9 mouse cellular contexts compared by ENCODE assay signal in the genomic region with DNA sequence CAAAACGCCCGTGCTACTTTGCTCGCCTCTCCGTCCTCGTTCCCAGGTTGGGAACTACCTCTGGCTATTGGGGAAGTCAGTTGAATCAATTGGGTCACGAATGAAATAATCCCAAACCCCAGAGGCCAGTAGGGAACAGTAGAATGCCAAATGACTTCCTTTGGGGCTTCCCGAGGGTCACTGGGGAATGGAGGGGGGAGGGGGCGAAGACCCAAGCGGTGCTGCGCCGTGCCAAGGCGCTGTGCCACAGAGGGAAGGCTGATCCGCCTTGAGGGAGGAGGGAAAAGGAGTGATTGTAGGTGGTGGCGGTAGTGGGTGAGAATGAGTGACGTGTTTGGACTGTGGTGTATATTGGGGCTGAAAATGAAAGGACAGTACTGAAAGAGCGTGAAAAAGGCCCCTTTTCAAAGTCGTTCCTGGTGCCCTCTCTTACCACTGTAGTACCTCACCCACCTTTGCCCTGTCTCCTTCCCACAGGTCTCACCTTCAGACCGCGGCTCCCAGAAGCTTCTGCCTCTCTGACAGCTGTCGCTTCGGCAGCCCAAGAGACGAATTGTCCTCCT. TPM values are rescaled to one million over a fixed set of nuclear protein-coding genes. Genes with fewer than 3 reads are reported as not detected.
DNase-seq lines count a peak whose midpoint lies in the region; ATAC-seq and TF ChIP-seq lines count a peak whose summit lies in the region.
"Had no signal": no experiment of that assay in that cellular context is flagged by ENCODE, and none has a peak within 500 bp of the region (broad histone marks: within the 10 kb centered on the region; RNA-seq: fewer than 3 reads in every experiment).

No protein-coding gene starts in this region.

- H3K27me3 ChIP-seq in heart, embryonic 11.5 days (ENCODE audit: control insufficient read depth, insufficient read depth, low read length) = peaks cover 99% of the 10 kb centered on the region
- H3K27me3 ChIP-seq in intestine, postnatal 0 days (replicated peaks; ENCODE audit: control insufficient read depth, insufficient read depth, low read length) = peaks cover 93% of the 10 kb centered on the region
- H3K27me3 ChIP-seq in lung, embryonic 16.5 days (ENCODE audit: control insufficient read depth, insufficient read depth, low read depth, low read length) = peaks cover 75% of the 10 kb centered on the region

- H3K27ac ChIP-seq in heart, embryonic 11.5 days (ENCODE audit: low read depth, low read length) = no peak overlapping the region
- H3K27ac ChIP-seq in intestine, postnatal 0 days (ENCODE audit: low read depth, low read length) = peak overlapping the region; percentile 69
- peak overlapping the region; percentile 28 for H3K27ac ChIP-seq in lung, embryonic 16.5 days (ENCODE audit: low read length)

- TF ChIP-seq CTCF in intestine, postnatal 0 days (IDR thresholded peaks at IDR 0.05; ENCODE audit: low read depth) = no peak

- WGBS in heart, embryonic 11.5 days (ENCODE audit: insufficient replicate concordance) = under 1% methylated on average over 22 of the region's 22 CpGs
- WGBS in intestine, postnatal 0 days = 6% methylated on average over 22 of the region's 22 CpGs
- WGBS in lung, embryonic 16.5 days = 6% methylated on average over 22 of the region's 22 CpGs

- H3K4me3 ChIP-seq in heart, embryonic 11.5 days (ENCODE audit: low read depth, low read length) = peak overlapping the region; percentile 26
- H3K4me3 ChIP-seq in intestine, postnatal 0 days (ENCODE audit: low read depth, low read length) = peak overlapping the region; percentile 52
- peak overlapping the region; percentile 44 for H3K4me3 ChIP-seq in lung, embryonic 16.5 days (ENCODE audit: low read length)

- H3K36me3 ChIP-seq in heart, embryonic 11.5 days (ENCODE audit: control insufficient read depth, insufficient read depth, low read length) = no peaks in the 10 kb centered on the region
- H3K36me3 ChIP-seq in intestine, postnatal 0 days (ENCODE audit: control insufficient read depth, insufficient read depth) = no peaks in the 10 kb centered on the region
- H3K36me3 ChIP-seq in lung, embryonic 16.5 days (ENCODE audit: control insufficient read depth, insufficient read depth, low read length) = no peaks in the 10 kb centered on the region

- H3K4me2 ChIP-seq in heart, embryonic 11.5 days = peak overlapping the region; percentile 40
- peak overlapping the region; percentile 66 for H3K4me2 ChIP-seq in intestine, postnatal 0 days (replicated peaks; ENCODE audit: low read depth)
- H3K4me2 ChIP-seq in lung, embryonic 16.5 days (ENCODE audit: low read depth, low read length) = peak overlapping the region; percentile 65

- no peaks in the 10 kb centered on the region for H3K9me3 ChIP-seq in heart, embryonic 11.5 days (replicated peaks; ENCODE audit: control insufficient read depth, low read length)
- no peaks in the 10 kb centered on the region for H3K9me3 ChIP-seq in intestine, postnatal 0 days (ENCODE audit: control insufficient read depth)
- H3K9me3 ChIP-seq in lung, embryonic 16.5 days (ENCODE audit: control insufficient read depth, low read length) = no peaks in the 10 kb centered on the region

- H3K9ac ChIP-seq in heart, embryonic 11.5 days (ENCODE audit: low read depth, low read length) = no peak overlapping the region
- peak overlapping the region; percentile 54 for H3K9ac ChIP-seq in intestine, postnatal 0 days (ENCODE audit: low read depth, low read length)
- peak overlapping the region; percentile 60 for H3K9ac ChIP-seq in lung, embryonic 16.5 days (ENCODE audit: low read length)

- H3K4me1 ChIP-seq in heart, embryonic 11.5 days (ENCODE audit: control insufficient read depth, insufficient read depth, low read length) = peaks cover 13% of the 10 kb centered on the region
- no peaks in the 10 kb centered on the region for H3K4me1 ChIP-seq in intestine, postnatal 0 days (replicated peaks; ENCODE audit: control insufficient read depth, insufficient read depth, low read length)
- H3K4me1 ChIP-seq in lung, embryonic 16.5 days (replicated peaks; ENCODE audit: control insufficient read depth, insufficient read depth, low read length) = peaks cover 11% of the 10 kb centered on the region

- no peak for DNase-seq in heart, postnatal 10 days
- peak; percentile 79 for DNase-seq in adrenal gland, adult 2 months
- DNase-seq in left cerebral cortex, postnatal 14 days (ENCODE audit: low spot score in 2 of 2) = no peak
- no peak for DNase-seq in embryo, embryonic 11 days
- DNase-seq in spleen, adult 12 weeks (ENCODE audit: low spot score) = no peak

- intact Hi-C loops in heart, postnatal 10 days (cut with DNase I) = no loop called here
- intact Hi-C loops in left cerebral cortex, postnatal 14 days (cut with DNase I) = loop anchor here (5.0 kb wide), 1 partner anchor 1035 kb away; no protein-coding TSS in a partner anchor

- no peak for ATAC-seq in heart, embryonic 11.5 days (replicated peaks; ENCODE audit: insufficient number of reproducible peaks, low FRiP score, low TSS enrichment)
- no peak for ATAC-seq in intestine, postnatal 0 days
- ATAC-seq in lung, embryonic 16.5 days (ENCODE audit: low read depth) = peak; percentile 7; the same call in 1 of the 2 replicates

RNA-seq across cellular contexts. Expression of a gene that starts 0.5 kb away (rescaled TPM):
- polyA plus RNA-seq in heart, embryonic 11.5 days (2014; fragmentation: Nextera tagmentation; extraction: Ambion mirVana) = 1.5 and 2.2 TPM in 2 replicates
- total RNA-seq in heart, postnatal 10 days (2021) = 1 to 10 TPM; 1.5 TPM
- total RNA-seq in adrenal gland, adult 2 months (2021) = 1 to 10 TPM; 2.7 to 5.4 TPM
- 6.8 and 8.1 TPM in 2 replicates for polyA plus RNA-seq in adrenal gland, adult 2 months (2012; rRNA removed)
- 3.4 and 3.6 TPM in 2 replicates for polyA plus RNA-seq in intestine, postnatal 0 days (2015; fragmentation: Nextera tagmentation; extraction: Ambion mirVana)
- 6.6 and 7.6 TPM in 2 replicates for polyA plus RNA-seq in lung, embryonic 16.5 days (2015; fragmentation: Nextera tagmentation; extraction: Ambion mirVana)
- not detected for total RNA-seq in left cerebral cortex, postnatal 14 days (2021)

RNA-seq across cellular contexts. Expression of a gene that starts 0.5 kb away (rescaled TPM):
- not detected in 2 replicates for polyA plus RNA-seq in heart, embryonic 11.5 days (2014; fragmentation: Nextera tagmentation; extraction: Ambion mirVana)
- total RNA-seq in heart, postnatal 10 days (2021) = not detected
- 1 to 10 TPM in 1 of 2 experiments, not detected in 1; 1.0 TPM for total RNA-seq in adrenal gland, adult 2 months (2021)
- polyA plus RNA-seq in adrenal gland, adult 2 months (2012; rRNA removed) = 1.9 and 2.5 TPM in 2 replicates
- polyA plus RNA-seq in intestine, postnatal 0 days (2015; fragmentation: Nextera tagmentation; extraction: Ambion mirVana) = not detected in 2 replicates
- polyA plus RNA-seq in lung, embryonic 16.5 days (2015; fragmentation: Nextera tagmentation; extraction: Ambion mirVana) = not detected in 2 replicates
- not detected for total RNA-seq in left cerebral cortex, postnatal 14 days (2021)
- total RNA-seq: heart, postnatal 14 days had no signal

RNA-seq across cellular contexts. Expression of a gene that starts 4.1 kb away (rescaled TPM):
- polyA plus RNA-seq in heart, embryonic 11.5 days (2014; fragmentation: Nextera tagmentation; extraction: Ambion mirVana) = not detected in 2 replicates
- not detected for total RNA-seq in heart, postnatal 10 days (2021)
- 1 to 10 TPM; 1.9 to 4.5 TPM for total RNA-seq in adrenal gland, adult 2 months (2021)
- polyA plus RNA-seq in adrenal gland, adult 2 months (2012; rRNA removed) = 3.6 and 3.8 TPM in 2 replicates
- polyA plus RNA-seq in intestine, postnatal 0 days (2015; fragmentation: Nextera tagmentation; extraction: Ambion mirVana) = 0.76 and 0.81 TPM in 2 replicates
- polyA plus RNA-seq in lung, embryonic 16.5 days (2015; fragmentation: Nextera tagmentation; extraction: Ambion mirVana) = 2.0 and 2.2 TPM in 2 replicates
- not detected for total RNA-seq in left cerebral cortex, postnatal 14 days (2021)
- total RNA-seq: heart, postnatal 14 days had no signal

RNA-seq across cellular contexts. Expression of a gene that starts 8.2 kb away (rescaled TPM):
- polyA plus RNA-seq in heart, embryonic 11.5 days (2014; fragmentation: Nextera tagmentation; extraction: Ambion mirVana) = 2.4 and 2.6 TPM in 2 replicates
- total RNA-seq in heart, postnatal 10 days (2021) = 1 to 10 TPM; 1.2 to 1.6 TPM
- total RNA-seq in adrenal gland, adult 2 months (2021) = 10 to 100 TPM; 13.6 to 22.8 TPM
- polyA plus RNA-seq in adrenal gland, adult 2 months (2012; rRNA removed) = 12.9 and 16.3 TPM in 2 replicates
- polyA plus RNA-seq in intestine, postnatal 0 days (2015; fragmentation: Nextera tagmentation; extraction: Ambion mirVana) = 14.8 and 15.3 TPM in 2 replicates
- 32.3 and 36.3 TPM in 2 replicates for polyA plus RNA-seq in lung, embryonic 16.5 days (2015; fragmentation: Nextera tagmentation; extraction: Ambion mirVana)
- not detected for total RNA-seq in left cerebral cortex, postnatal 14 days (2021)

RNA-seq across cellular contexts. Expression of a gene that starts 9.0 kb away (rescaled TPM):
- polyA plus RNA-seq in heart, embryonic 11.5 days (2014; fragmentation: Nextera tagmentation; extraction: Ambion mirVana) = 0.49 TPM in 2 replicates
- under 1 TPM; 0.40 to 0.41 TPM for total RNA-seq in heart, postnatal 10 days (2021)
- 10 to 100 TPM; 15.3 to 30.3 TPM for total RNA-seq in adrenal gland, adult 2 months (2021)
- 21.3 and 26.8 TPM in 2 replicates for polyA plus RNA-seq in adrenal gland, adult 2 months (2012; rRNA removed)
- polyA plus RNA-seq in intestine, postnatal 0 days (2015; fragmentation: Nextera tagmentation; extraction: Ambion mirVana) = 5.6 and 6.2 TPM in 2 replicates
- polyA plus RNA-seq in lung, embryonic 16.5 days (2015; fragmentation: Nextera tagmentation; extraction: Ambion mirVana) = 5.8 and 6.9 TPM in 2 replicates
- not detected for total RNA-seq in left cerebral cortex, postnatal 14 days (2021)
